Mouse (Mus musculus) layer of hippocampus, postnatal 25 days (tissue): ENCODE data around the gene Tcf23. TPM values are rescaled to one million over a fixed set of nuclear protein-coding genes. Genes with fewer than 3 reads are reported as not detected.

ENCODE experiments used
- DNase-seq, 2 experiments: peaks; one replicate each; pipeline ENCODE4 v3.0.0; 2022; ENCODE audit warnings: mixed read lengths in 2 of 2, low spot score in 1 of 2; ENCODE audit errors: extremely low spot score in 1 of 2
- total RNA-seq, 2 experiments: library from RNA; stranded (reverse); gene quantifications; 2 replicates each; pipeline ENCODE4 v1.2.3; 2021

Gene Tcf23
- total RNA-seq, 2 experiments from 2014 or later: 0.09 to 0.12 TPM

GRCm38 (mm10) chr5:30949654-30950326 lies 18.7 kb upstream of the Tcf23 start:
- DNase-seq: peak; percentile 80 to 85

GRCm38 (mm10) chr5:30950451-30950850 lies 18.0 kb upstream of the Tcf23 start:
- DNase-seq: no peak

- no peak for DNase-seq
Measured at GRCm38 (mm10) chr5:30950922-30951321, 17.5 kb upstream of the Tcf23 start.

GRCm38 (mm10) chr5:30951706-30952105 lies 16.8 kb upstream of the Tcf23 start:
- DNase-seq: no peak

- no peak for DNase-seq
Measured at GRCm38 (mm10) chr5:30952551-30952950, 15.9 kb upstream of the Tcf23 start.

- DNase-seq: no peak
Measured at GRCm38 (mm10) chr5:30954065-30954464, 14.4 kb upstream of the Tcf23 start.

- DNase-seq: no peak
Measured at GRCm38 (mm10) chr5:30954556-30954955, 13.9 kb upstream of the Tcf23 start.

GRCm38 (mm10) chr5:30955751-30956150 lies 12.7 kb upstream of the Tcf23 start:
- no peak for DNase-seq

GRCm38 (mm10) chr5:30957891-30958290 lies 10.6 kb upstream of the Tcf23 start:
- no peak for DNase-seq

GRCm38 (mm10) chr5:30959198-30959854 lies 9.1 kb upstream of the Tcf23 start:
- DNase-seq: no peak

GRCm38 (mm10) chr5:30959966-30960501 lies 8.4 kb upstream of the Tcf23 start, which contains the start of gene Preb:
TSS of gene Preb (minus strand) at chr5:30960361.
- peak; percentile 97 to 99 for DNase-seq

GRCm38 (mm10) chr5:30960814-30961213 lies 7.6 kb upstream of the Tcf23 start:
- DNase-seq: no peak

GRCm38 (mm10) chr5:30961545-30962505 lies 6.6 kb upstream of the Tcf23 start:
- DNase-seq: no peak

- no peak for DNase-seq
Measured at GRCm38 (mm10) chr5:30963916-30964315, 4.5 kb upstream of the Tcf23 start.

- DNase-seq: no peak
Measured at GRCm38 (mm10) chr5:30966189-30966588, 2.3 kb upstream of the Tcf23 start.

- DNase-seq: no peak
Measured at GRCm38 (mm10) chr5:30969440-30969839, 978 bp downstream of the Tcf23 start.

- no peak for DNase-seq
Measured at GRCm38 (mm10) chr5:30974870-30975656, 6.6 kb downstream of the Tcf23 start.

GRCm38 (mm10) chr5:30982357-30982756 lies 13.9 kb downstream of the Tcf23 start:
- no peak for DNase-seq

GRCm38 (mm10) chr5:30992980-30993676 lies 24.7 kb downstream of the Tcf23 start:
- no peak for DNase-seq
